Mouse (Mus musculus) G1E-ER4 (cell line): ENCODE data around the gene Brd4. TPM values are rescaled to one million over a fixed set of nuclear protein-coding genes. Genes with fewer than 3 reads are reported as not detected.

Experiments
- GATA1 ChIP-seq: IDR thresholded peaks from one replicate; pipeline ENCODE4 v1.8.0; 2012; ENCODE audit warnings: low read length, inconsistent platforms
- polyA plus RNA-seq: library from polyadenylated mRNA; stranded (reverse); fragments of >175 nt; gene quantifications from 2 replicates; pipeline ENCODE4 v1.2.3, GENCODE M21; 2012

Gene Brd4
- polyA plus RNA-seq, 1 experiment = 189 TPM

GRCm38 (mm10) chr17:32256896-32257295, 27.6 kb downstream of the Brd4 start:
- no peak for TF ChIP-seq GATA1

- TF ChIP-seq GATA1 = no peak
These were observed 31.3 kb downstream of the Brd4 start for GRCm38 (mm10) chr17:32253261-32253660.

- TF ChIP-seq GATA1 = no peak
These were observed 32.6 kb downstream of the Brd4 start for GRCm38 (mm10) chr17:32251827-32252470.

GRCm38 (mm10) chr17:32250066-32250465, 34.5 kb downstream of the Brd4 start:
- TF ChIP-seq GATA1 = no peak

- TF ChIP-seq GATA1 = no peak
These were observed 36.3 kb downstream of the Brd4 start for GRCm38 (mm10) chr17:32248192-32248591.

- no peak for TF ChIP-seq GATA1
These were observed 36.9 kb downstream of the Brd4 start for GRCm38 (mm10) chr17:32247616-32248015.

GRCm38 (mm10) chr17:32246117-32246516, 38.4 kb downstream of the Brd4 start:
- TF ChIP-seq GATA1 = no peak

GRCm38 (mm10) chr17:32240881-32241531, 43.5 kb downstream of the Brd4 start:
- no peak for TF ChIP-seq GATA1

- TF ChIP-seq GATA1 = no peak
These were observed 45.9 kb downstream of the Brd4 start for GRCm38 (mm10) chr17:32238589-32238988.

- no peak for TF ChIP-seq GATA1
These were observed 48.9 kb downstream of the Brd4 start for GRCm38 (mm10) chr17:32235534-32236191.

GRCm38 (mm10) chr17:32233174-32233573, 51.3 kb downstream of the Brd4 start:
- TF ChIP-seq GATA1 = no peak

- TF ChIP-seq GATA1 = no peak
These were observed 55.3 kb downstream of the Brd4 start for GRCm38 (mm10) chr17:32229256-32229655.

GRCm38 (mm10) chr17:32220873-32221272, 63.6 kb downstream of the Brd4 start:
- TF ChIP-seq GATA1 = no peak

- TF ChIP-seq GATA1 = no peak
These were observed 74.8 kb downstream of the Brd4 start for GRCm38 (mm10) chr17:32209752-32210151.

- no peak for TF ChIP-seq GATA1
These were observed 75.4 kb downstream of the Brd4 start for GRCm38 (mm10) chr17:32209144-32209543.

GRCm38 (mm10) chr17:32207586-32208245, 76.8 kb downstream of the Brd4 start:
- TF ChIP-seq GATA1 = no peak
